Comparison of ENCODE assay signal across 8 mouse cellular contexts in genomic region chr7:17058071-17058689, GRCm38 (mm10). TPM values are rescaled to one million over a fixed set of nuclear protein-coding genes. Genes with fewer than 3 reads are reported as not detected.
A peak's percentile ranks its signal among the peaks of the same experiment; 100 is the strongest.
DNase-seq lines count a peak whose midpoint lies in the region; ATAC-seq and TF ChIP-seq lines count a peak whose summit lies in the region.

No protein-coding gene starts in this region.

- H3K27me3 ChIP-seq in intestine, postnatal 0 days (replicated peaks; ENCODE audit: control insufficient read depth, insufficient read depth, low read length): no peaks in the 10 kb centered on the region
- H3K27me3 ChIP-seq in limb, embryonic 13.5 days: no peaks in the 10 kb centered on the region
- H3K27me3 ChIP-seq in midbrain, embryonic 12.5 days: peaks cover 42% of the 10 kb centered on the region

- H3K4me3 ChIP-seq in intestine, postnatal 0 days (ENCODE audit: low read depth, low read length): peak overlapping the region; percentile 18
- peak overlapping the region; percentile 26 for H3K4me3 ChIP-seq in limb, embryonic 13.5 days
- H3K4me3 ChIP-seq in midbrain, embryonic 12.5 days: no peak overlapping the region

- peak; percentile 74 for ATAC-seq in intestine, postnatal 0 days
- ATAC-seq in limb, embryonic 13.5 days (ENCODE audit: low FRiP score, low read depth): peak; percentile 72
- peak; percentile 50 for ATAC-seq in midbrain, embryonic 12.5 days (ENCODE audit: low FRiP score, low read depth)

- DNase-seq in cerebellum, adult 11-12 months: peak; percentile 80
- no peak for DNase-seq in cerebellum, postnatal 4 days (ENCODE audit: low spot score in 2 of 2)
- peak; percentile 63 for DNase-seq in embryo, embryonic 11.5 days (ENCODE audit: low read depth, low spot score)
- peak; percentile 94 to 97 for DNase-seq in heart, adult 18-20 months
- DNase-seq in spleen, postnatal 4 days (ENCODE audit: low spot score in 2 of 2): peak; percentile 78 to 88

- H3K36me3 ChIP-seq in intestine, postnatal 0 days (ENCODE audit: control insufficient read depth, insufficient read depth): peaks cover 15% of the 10 kb centered on the region
- peaks cover 20% of the 10 kb centered on the region for H3K36me3 ChIP-seq in limb, embryonic 13.5 days
- no peaks in the 10 kb centered on the region for H3K36me3 ChIP-seq in midbrain, embryonic 12.5 days

- 0 out of 2 replicates have a peak, but pooled peaks cover 15% of the 10 kb centered on the region for H3K4me1 ChIP-seq in intestine, postnatal 0 days (replicated peaks; ENCODE audit: control insufficient read depth, insufficient read depth, low read length)
- H3K4me1 ChIP-seq in limb, embryonic 13.5 days: peaks cover 70% of the 10 kb centered on the region
- H3K4me1 ChIP-seq in midbrain, embryonic 12.5 days: peaks cover 65% of the 10 kb centered on the region

- WGBS in intestine, postnatal 0 days: 2% methylated on average over 14 of the region's 16 CpGs
- WGBS in limb, embryonic 13.5 days: 2% methylated on average over 16 of the region's 16 CpGs
- 4% methylated on average over 16 of the region's 16 CpGs for WGBS in midbrain, embryonic 12.5 days

- peak overlapping the region; percentile 99 for H3K27ac ChIP-seq in intestine, postnatal 0 days (ENCODE audit: low read depth, low read length)
- peak overlapping the region; percentile 95 for H3K27ac ChIP-seq in limb, embryonic 13.5 days
- peak overlapping the region; percentile 72 for H3K27ac ChIP-seq in midbrain, embryonic 12.5 days (replicated peaks)

- peak; percentile 68 for TF ChIP-seq CTCF in intestine, postnatal 0 days (IDR thresholded peaks at IDR 0.05; ENCODE audit: low read depth)

- H3K9ac ChIP-seq in intestine, postnatal 0 days (ENCODE audit: low read depth, low read length): peak overlapping the region; percentile 43
- peak overlapping the region; percentile 48 for H3K9ac ChIP-seq in limb, embryonic 13.5 days
- H3K9ac ChIP-seq in midbrain, embryonic 12.5 days (replicated peaks): 0 out of 2 replicates have a peak overlapping the region, but pooled peaks have one; percentile 5

- peak overlapping the region; percentile 85 for H3K4me2 ChIP-seq in intestine, postnatal 0 days (replicated peaks; ENCODE audit: low read depth)
- peak overlapping the region; percentile 77 for H3K4me2 ChIP-seq in limb, embryonic 13.5 days (replicated peaks)
- peak overlapping the region; percentile 27 for H3K4me2 ChIP-seq in midbrain, embryonic 12.5 days (replicated peaks)

- H3K9me3 ChIP-seq in intestine, postnatal 0 days (ENCODE audit: control insufficient read depth): no peaks in the 10 kb centered on the region
- H3K9me3 ChIP-seq in limb, embryonic 13.5 days: no peaks in the 10 kb centered on the region
- no peaks in the 10 kb centered on the region for H3K9me3 ChIP-seq in midbrain, embryonic 12.5 days

RNA-seq across cellular contexts. Expression of gene Hif3a, which starts 4.0 kb away (rescaled TPM):
- 1 to 10 TPM; 1.9 to 4.1 TPM for total RNA-seq in heart, adult 18-20 months (2021)
- 15.9 and 18.4 TPM in 2 replicates for polyA plus RNA-seq in intestine, postnatal 0 days (2015; fragmentation: Nextera tagmentation; extraction: Ambion mirVana)
- 12.9 and 14.9 TPM in 2 replicates for polyA plus RNA-seq in limb, embryonic 13.5 days (2015; fragmentation: Nextera tagmentation; extraction: Ambion mirVana)
- 4.9 and 5.1 TPM in 2 replicates for polyA plus RNA-seq in midbrain, embryonic 12.5 days (2016; fragmentation: Nextera tagmentation; extraction: Ambion mirVana)

RNA-seq across cellular contexts. Expression of gene Psg16, which starts 15.7 kb away (rescaled TPM):
- under 1 TPM in 1 of 2 experiments, not detected in 1; 0.08 TPM for total RNA-seq in heart, adult 18-20 months (2021)
- polyA plus RNA-seq in intestine, postnatal 0 days (2015; fragmentation: Nextera tagmentation; extraction: Ambion mirVana): 0.33 and 0.46 TPM in 2 replicates
- polyA plus RNA-seq in limb, embryonic 13.5 days (2015; fragmentation: Nextera tagmentation; extraction: Ambion mirVana): 0.06 and 0.17 TPM in 2 replicates
- polyA plus RNA-seq in midbrain, embryonic 12.5 days (2016; fragmentation: Nextera tagmentation; extraction: Ambion mirVana): 0.21 and 0.23 TPM in 2 replicates

RNA-seq across cellular contexts. Expression of gene Ppp5c, which starts 30.5 kb away (rescaled TPM):
- 10 to 100 TPM; 98.8 to 98.9 TPM for total RNA-seq in heart, adult 18-20 months (2021)
- polyA plus RNA-seq in intestine, postnatal 0 days (2015; fragmentation: Nextera tagmentation; extraction: Ambion mirVana): 44.4 and 45.0 TPM in 2 replicates
- 115 and 118 TPM in 2 replicates for polyA plus RNA-seq in limb, embryonic 13.5 days (2015; fragmentation: Nextera tagmentation; extraction: Ambion mirVana)
- polyA plus RNA-seq in midbrain, embryonic 12.5 days (2016; fragmentation: Nextera tagmentation; extraction: Ambion mirVana): 102 TPM in 2 replicates

Comparison
In these comparisons a context has a peak if more than half of its experiments do, and no peak if none do; other contexts are left out.
1. DNase-seq: peak in cerebellum, adult 11-12 months (single experiment), embryo, embryonic 11.5 days (single experiment), heart, adult 18-20 months (2 of 2) and spleen, postnatal 4 days (2 of 2); none in cerebellum, postnatal 4 days (0 of 2).
2. H3K4me2 ChIP-seq: peak in every context shown above with its lines; median percentile 85 in intestine, postnatal 0 days; 77 in limb, embryonic 13.5 days; 27 in midbrain, embryonic 12.5 days.
3. Peak in every context shown above with its lines, with median percentiles within 50 percentile points of each other: ATAC-seq, H3K27ac ChIP-seq and H3K9ac ChIP-seq.